Mouse (Mus musculus): ENCODE measurements around the gene Lrfn3. TPM values are rescaled to one million over a fixed set of nuclear protein-coding genes. Genes with fewer than 3 reads are reported as not detected.

Lrfn3 gene
- polyA plus RNA-seq, 1 experiment: 10.9 TPM

- Histone ChIP-seq H3K4me1 (ENCODE audit: control insufficient read depth, insufficient read depth, low read length) (peaks cover 4% of the 10 kb centered on the region; the same call in 1 of the 2 replicates), H3K4me3 (replicated peaks; ENCODE audit: extremely low read depth, low read depth, low read length) (no peak overlapping the region)
- no peak for DNase-seq
- 47% methylated on average over 4 of the region's 4 CpGs for WGBS
- TF ChIP-seq CTCF (IDR thresholded peaks at IDR 0.05; ENCODE audit: insufficient read depth, low read length) (no peak), POLR2A (IDR thresholded peaks at IDR 0.05; ENCODE audit: borderline replicate concordance, extremely low read depth, low read depth, low read length) (no peak)
These were observed 30.4 kb upstream of the Lrfn3 start for GRCm38 (mm10) chr7:30392746-30393520.

- 79% methylated on average over 9 of the region's 9 CpGs for WGBS
These were observed 21.5 kb upstream of the Lrfn3 start for GRCm38 (mm10) chr7:30384106-30384505.

GRCm38 (mm10) chr7:30380061-30380460, 17.5 kb upstream of the Lrfn3 start:
- 49% methylated on average over 5 of the region's 5 CpGs for WGBS
- no peak for DNase-seq
- no peak for TF ChIP-seq POLR2A (IDR thresholded peaks at IDR 0.05; ENCODE audit: borderline replicate concordance, extremely low read depth, low read depth, low read length)
- no peak for TF ChIP-seq CTCF (IDR thresholded peaks at IDR 0.05; ENCODE audit: insufficient read depth, low read length)
- no peaks in the 10 kb centered on the region for H3K4me1 ChIP-seq (ENCODE audit: control insufficient read depth, insufficient read depth, low read length)
- no peak overlapping the region for H3K4me3 ChIP-seq (replicated peaks; ENCODE audit: extremely low read depth, low read depth, low read length)

More at GRCm38 (mm10) chr7:30384106-30384505, 21.5 kb upstream of the Lrfn3 start:
- Histone ChIP-seq H3K4me3 (replicated peaks; ENCODE audit: extremely low read depth, low read depth, low read length) (no peak overlapping the region), H3K4me1 (ENCODE audit: control insufficient read depth, insufficient read depth, low read length) (no peaks in the 10 kb centered on the region)
- no peak for DNase-seq
- TF ChIP-seq CTCF (IDR thresholded peaks at IDR 0.05; ENCODE audit: insufficient read depth, low read length) (no peak), POLR2A (IDR thresholded peaks at IDR 0.05; ENCODE audit: borderline replicate concordance, extremely low read depth, low read depth, low read length) (no peak)

- WGBS: 1% methylated on average over 21 of the region's 21 CpGs
These were observed 11.0 kb upstream of the Lrfn3 start for GRCm38 (mm10) chr7:30373501-30373962.

GRCm38 (mm10) chr7:30367466-30367865, 4.9 kb upstream of the Lrfn3 start:
- 58% methylated on average over 2 of the region's 2 CpGs for WGBS
- Histone ChIP-seq H3K4me3 (replicated peaks; ENCODE audit: extremely low read depth, low read depth, low read length) (no peak overlapping the region), H3K4me1 (ENCODE audit: control insufficient read depth, insufficient read depth, low read length) (peaks cover 2% of the 10 kb centered on the region; the same call in 1 of the 2 replicates)
- TF ChIP-seq POLR2A (IDR thresholded peaks at IDR 0.05; ENCODE audit: borderline replicate concordance, extremely low read depth, low read depth, low read length): no peak
- TF ChIP-seq CTCF (IDR thresholded peaks at IDR 0.05; ENCODE audit: insufficient read depth, low read length): no peak
- DNase-seq: no peak

More at GRCm38 (mm10) chr7:30373501-30373962, 11.0 kb upstream of the Lrfn3 start:
- TF ChIP-seq CTCF (IDR thresholded peaks at IDR 0.05; ENCODE audit: insufficient read depth, low read length) (peak; percentile 94), POLR2A (IDR thresholded peaks at IDR 0.05; ENCODE audit: borderline replicate concordance, extremely low read depth, low read depth, low read length) (peak; percentile 24; the same call in 1 of the 2 replicates)
- peak; percentile 82 for DNase-seq
- peak overlapping the region; percentile 83 for H3K4me3 ChIP-seq (replicated peaks; ENCODE audit: extremely low read depth, low read depth, low read length)
- H3K4me1 ChIP-seq (ENCODE audit: control insufficient read depth, insufficient read depth, low read length): no peaks in the 10 kb centered on the region

GRCm38 (mm10) chr7:30363344-30363738, 769 bp upstream of the Lrfn3 start:
- peaks cover 2% of the 10 kb centered on the region; the same call in 1 of the 2 replicates for H3K4me1 ChIP-seq (ENCODE audit: control insufficient read depth, insufficient read depth, low read length)
- TF ChIP-seq CTCF (IDR thresholded peaks at IDR 0.05; ENCODE audit: insufficient read depth, low read length) (no peak), POLR2A (IDR thresholded peaks at IDR 0.05; ENCODE audit: borderline replicate concordance, extremely low read depth, low read depth, low read length) (no peak)
- peak overlapping the region; percentile 61 for H3K4me3 ChIP-seq (replicated peaks; ENCODE audit: extremely low read depth, low read depth, low read length)
- 50% methylated on average over 6 of the region's 6 CpGs for WGBS
- DNase-seq: no peak

- peaks cover 2% of the 10 kb centered on the region; the same call in 1 of the 2 replicates for H3K4me1 ChIP-seq (ENCODE audit: control insufficient read depth, insufficient read depth, low read length)
- DNase-seq: no peak
- no peak overlapping the region for H3K4me3 ChIP-seq (replicated peaks; ENCODE audit: extremely low read depth, low read depth, low read length)
- WGBS: 91% methylated on average over 17 of the region's 17 CpGs
- TF ChIP-seq POLR2A (IDR thresholded peaks at IDR 0.05; ENCODE audit: borderline replicate concordance, extremely low read depth, low read depth, low read length): no peak
- TF ChIP-seq CTCF (IDR thresholded peaks at IDR 0.05; ENCODE audit: insufficient read depth, low read length): no peak
These were observed 2.5 kb downstream of the Lrfn3 start for GRCm38 (mm10) chr7:30360028-30360427.

GRCm38 (mm10) chr7:30359276-30359865, 3.2 kb downstream of the Lrfn3 start:
- Histone ChIP-seq H3K4me3 (replicated peaks; ENCODE audit: extremely low read depth, low read depth, low read length) (no peak overlapping the region), H3K4me1 (ENCODE audit: control insufficient read depth, insufficient read depth, low read length) (peaks cover 2% of the 10 kb centered on the region; the same call in 1 of the 2 replicates)
- no peak for DNase-seq
- WGBS: 83% methylated on average over 31 of the region's 31 CpGs
- no peak for TF ChIP-seq POLR2A (IDR thresholded peaks at IDR 0.05; ENCODE audit: borderline replicate concordance, extremely low read depth, low read depth, low read length)
- no peak for TF ChIP-seq CTCF (IDR thresholded peaks at IDR 0.05; ENCODE audit: insufficient read depth, low read length)

- Histone ChIP-seq H3K4me3 (replicated peaks; ENCODE audit: extremely low read depth, low read depth, low read length) (no peak overlapping the region), H3K4me1 (ENCODE audit: control insufficient read depth, insufficient read depth, low read length) (peaks cover 2% of the 10 kb centered on the region; the same call in 1 of the 2 replicates)
- TF ChIP-seq POLR2A (IDR thresholded peaks at IDR 0.05; ENCODE audit: borderline replicate concordance, extremely low read depth, low read depth, low read length) (no peak), CTCF (IDR thresholded peaks at IDR 0.05; ENCODE audit: insufficient read depth, low read length) (no peak)
- no peak for DNase-seq
- WGBS: 75% methylated on average over 7 of the region's 7 CpGs
These were observed 4.0 kb downstream of the Lrfn3 start for GRCm38 (mm10) chr7:30358378-30359186.

Data from lung, adult 2 months (tissue).